Mouse (Mus musculus) frontal cortex, postnatal 10 days (tissue): Measurements from ENCODE around the gene Tnk1.
A peak's percentile ranks its signal among the peaks of the same experiment; 100 is the strongest.

Experiments
- DNase-seq, 2 experiments: peaks; one replicate each; pipeline ENCODE4 v3.0.0; 2022; ENCODE audit warnings: low spot score in 2 of 2, mixed read lengths in 1 of 2

Gene Tnk1

DNA sequence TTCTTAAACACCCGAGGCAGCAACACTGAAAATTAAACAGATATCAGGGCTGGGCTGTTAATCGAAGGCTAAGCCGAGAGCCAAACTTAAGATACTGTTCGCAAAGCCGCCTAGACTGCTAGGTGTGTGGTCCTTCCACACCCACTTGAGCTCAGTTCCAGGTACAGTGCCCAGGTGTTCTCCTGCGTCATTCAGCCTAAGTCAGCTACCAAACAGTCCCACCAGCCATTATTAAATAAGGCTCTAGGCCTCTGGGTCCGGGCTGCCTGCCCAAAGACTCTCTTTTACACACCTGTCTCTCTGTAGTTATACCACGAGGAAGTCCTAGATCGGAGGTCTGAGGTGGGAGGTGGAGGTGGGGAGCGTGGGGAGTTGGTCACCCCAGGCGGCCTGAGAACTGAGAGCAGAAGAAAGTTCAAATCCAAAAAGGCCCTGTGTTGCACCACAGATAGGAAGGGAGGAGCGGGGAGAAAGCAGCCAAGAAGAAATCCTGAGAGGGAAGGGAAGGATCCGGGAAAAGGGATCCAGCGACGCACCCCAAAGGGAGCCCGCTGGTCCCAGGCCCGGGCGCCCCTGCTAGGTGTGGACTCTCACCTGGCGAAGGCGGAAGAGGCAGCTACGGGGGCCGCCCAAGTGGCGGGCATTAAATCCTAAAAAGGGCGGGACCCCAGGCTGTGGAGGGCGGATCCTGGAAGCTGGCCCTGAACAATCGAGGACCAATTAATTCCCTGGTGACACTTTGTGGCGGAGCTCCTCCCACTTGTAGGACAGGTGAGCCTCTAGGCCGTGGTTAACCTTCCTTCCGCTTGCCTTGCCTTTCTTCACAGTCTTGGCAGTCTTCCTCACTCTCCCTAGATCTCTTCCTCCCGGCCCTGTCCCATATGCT lies at the start of gene Tnk1:
Gene Tnk1, minus strand, starts transcription at position 618 of the 886 bp plus-strand sequence.
- DNase-seq = no peak

DNA sequence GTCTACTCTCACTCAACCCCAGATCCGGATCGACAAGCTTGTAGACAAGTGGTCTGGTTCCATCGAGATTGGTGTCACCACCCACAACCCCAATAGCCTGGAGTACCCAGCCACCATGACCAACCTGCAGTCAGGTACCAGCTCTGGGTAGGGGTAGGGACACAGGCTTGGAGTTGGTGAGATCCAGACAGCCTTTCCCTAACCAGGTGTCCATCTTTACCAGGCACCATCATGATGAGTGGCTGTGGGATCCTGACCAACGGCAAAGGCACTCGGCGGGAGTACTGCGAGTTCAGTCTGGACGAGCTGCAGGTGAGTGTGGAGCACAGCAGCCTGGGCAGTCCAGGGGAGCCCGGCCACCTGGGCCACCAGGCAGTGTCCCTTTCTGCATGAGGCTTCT lies 45.8 kb upstream of the Tnk1 start:
- DNase-seq = no peak

DNA sequence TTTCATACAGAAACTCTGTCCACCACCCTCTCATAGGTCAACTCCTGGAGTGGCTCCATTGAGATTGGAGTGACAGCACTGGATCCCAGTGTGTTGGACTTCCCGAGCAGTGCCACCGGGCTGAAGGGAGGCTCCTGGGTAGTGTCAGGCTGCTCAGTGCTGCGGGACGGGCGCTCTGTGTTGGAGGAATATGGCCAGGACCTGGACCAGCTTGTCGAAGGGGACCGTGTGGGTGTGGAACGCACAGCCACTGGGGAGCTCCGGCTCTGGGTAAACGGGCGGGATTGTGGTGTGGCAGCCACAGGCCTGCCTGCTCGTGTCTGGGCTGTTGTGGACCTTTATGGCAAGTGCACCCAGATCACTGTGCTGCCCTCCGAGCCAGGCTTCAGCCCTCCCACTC lies 44.4 kb upstream of the Tnk1 start:
- DNase-seq = no peak

DNA sequence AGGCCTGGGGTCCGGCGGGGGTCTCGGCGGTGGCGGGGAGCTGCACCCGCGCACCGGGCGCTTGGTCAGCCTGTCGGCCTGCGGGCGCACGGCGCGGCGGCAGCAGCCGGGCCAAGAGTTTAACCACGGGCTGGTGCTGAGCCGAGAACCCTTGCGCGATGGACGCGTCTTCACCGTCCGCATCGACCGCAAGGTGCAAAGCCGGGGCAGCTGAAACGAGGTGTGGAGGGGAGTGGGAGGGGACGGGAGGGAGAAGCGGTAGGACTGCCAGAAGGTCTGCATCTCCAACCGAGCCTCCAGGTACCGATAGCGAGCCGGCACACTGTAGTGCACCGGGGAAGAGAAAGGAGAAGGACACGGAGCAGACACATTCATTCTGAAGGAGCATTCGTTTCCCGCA lies 43.5 kb upstream of the Tnk1 start:
- no peak for DNase-seq

DNA sequence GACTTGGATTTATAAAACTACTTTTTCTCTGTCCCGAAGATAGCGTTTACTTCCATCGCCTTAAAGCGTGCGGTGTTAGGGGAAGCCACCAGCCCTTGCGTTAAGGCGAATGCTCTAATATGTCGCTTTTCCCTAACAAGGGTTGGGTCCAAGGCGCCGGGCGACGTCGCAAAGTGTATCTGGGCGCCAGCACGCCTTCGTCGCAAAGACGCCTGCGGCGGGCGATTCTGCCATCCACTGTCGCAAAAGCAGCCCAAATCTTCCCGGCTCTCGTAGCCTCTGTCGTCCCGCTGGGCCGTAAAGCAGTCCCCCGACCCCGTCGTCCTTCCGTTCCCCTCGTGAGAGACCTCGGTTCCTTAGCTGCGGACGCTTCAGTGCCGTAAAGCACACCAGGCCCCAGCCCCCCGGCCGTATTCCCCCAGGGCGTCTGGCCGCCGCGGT lies 42.9 kb upstream of the Tnk1 start:
- DNase-seq = peak; percentile 97 to 98

DNA sequence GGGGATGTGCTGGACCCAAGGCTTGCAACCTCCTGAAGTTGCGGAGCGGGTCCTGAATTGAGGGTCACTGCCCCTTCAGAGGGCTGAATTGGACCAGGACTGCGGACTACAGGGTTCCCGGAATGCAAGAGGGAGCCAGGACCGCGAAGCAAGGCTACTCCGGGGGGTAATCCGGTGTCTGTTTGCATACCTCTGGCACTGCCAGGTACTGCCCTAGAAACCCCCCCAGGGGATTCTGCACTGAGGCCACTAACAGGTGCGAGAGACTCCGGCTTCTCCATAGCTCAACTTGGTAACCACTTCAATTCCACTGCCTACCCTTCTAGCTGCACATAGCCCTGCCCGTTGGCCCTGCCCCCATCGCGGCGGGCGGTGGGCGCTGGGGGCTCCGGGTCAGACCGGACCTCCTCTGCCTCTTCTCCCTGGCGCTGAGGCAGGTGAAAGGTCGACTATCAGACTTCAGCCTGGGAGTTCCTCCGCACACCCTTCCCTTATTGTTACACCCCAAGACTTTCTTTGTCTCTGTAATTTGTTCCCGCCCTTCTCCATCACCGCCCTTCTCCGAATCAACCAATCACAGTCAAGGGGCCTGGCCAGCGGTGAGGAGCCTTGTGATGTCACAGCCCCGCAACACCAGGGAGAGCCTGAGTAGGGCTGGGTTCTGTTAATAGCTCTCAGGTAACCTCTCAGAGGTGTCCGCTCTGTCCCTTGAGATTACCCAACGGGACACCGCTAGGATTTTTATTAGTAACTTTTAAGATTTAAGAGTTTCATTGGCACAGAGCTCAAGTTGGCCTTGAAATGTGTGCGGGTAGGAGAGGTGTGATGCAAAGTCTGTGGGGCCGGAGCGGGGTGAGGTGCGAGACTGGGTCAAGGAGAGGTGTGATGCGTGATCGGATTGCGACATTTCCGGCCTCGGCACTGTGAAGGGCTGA lies 42.2 kb upstream of the Tnk1 start, which contains the start of the genes 2810408A11Rik and Neurl4:
Gene 2810408A11Rik, minus strand, starts transcription at position 517 of the 935 bp plus-strand sequence.
Gene Neurl4, plus strand, starts transcription at position 602 of the 935 bp plus-strand sequence.
- peak; percentile 86 to 88 for DNase-seq

DNA sequence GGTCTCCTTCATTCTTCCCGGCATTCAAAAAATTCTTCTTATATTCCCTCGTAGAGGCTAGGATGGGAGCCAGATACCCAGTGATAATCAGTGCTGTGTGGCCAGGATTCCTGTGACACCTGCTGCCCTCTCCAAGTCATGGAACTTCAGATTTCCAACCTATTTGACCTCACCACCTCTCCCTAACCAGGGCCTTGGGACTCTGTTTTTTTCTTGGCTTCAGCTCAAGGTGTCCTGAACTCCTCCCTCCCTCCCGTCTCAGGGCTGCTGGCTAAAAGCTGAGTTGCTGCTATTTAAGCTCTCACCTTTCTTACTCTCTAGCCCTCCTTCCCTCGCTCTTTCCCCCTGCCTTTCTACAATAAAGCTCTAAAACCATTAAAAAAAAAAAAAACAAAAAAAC lies 41.3 kb upstream of the Tnk1 start:
- no peak for DNase-seq

DNA sequence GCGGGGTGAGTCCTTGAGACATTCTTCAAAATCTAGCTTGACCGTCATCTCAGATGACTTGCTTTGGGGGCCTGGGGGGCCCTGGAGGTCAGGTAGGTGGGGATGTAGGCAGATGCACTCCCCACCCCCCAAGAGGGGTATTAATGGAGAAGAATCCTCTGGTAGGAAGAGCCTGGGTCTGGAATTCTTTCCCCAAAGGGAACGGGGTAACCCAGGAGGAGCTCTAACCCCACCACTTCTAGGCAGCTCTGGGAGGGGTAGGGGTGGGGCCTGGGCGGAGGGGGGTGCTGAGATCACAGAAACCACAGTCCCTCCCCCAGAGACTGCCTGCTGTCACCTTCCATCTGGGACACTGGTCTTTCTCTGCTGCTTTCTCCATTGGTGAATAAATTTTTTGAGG lies 36.8 kb upstream of the Tnk1 start, which contains the start of gene Acap1:
Gene Acap1, minus strand, starts transcription at position 249 of the 400 bp plus-strand sequence.
- DNase-seq = no peak

DNA sequence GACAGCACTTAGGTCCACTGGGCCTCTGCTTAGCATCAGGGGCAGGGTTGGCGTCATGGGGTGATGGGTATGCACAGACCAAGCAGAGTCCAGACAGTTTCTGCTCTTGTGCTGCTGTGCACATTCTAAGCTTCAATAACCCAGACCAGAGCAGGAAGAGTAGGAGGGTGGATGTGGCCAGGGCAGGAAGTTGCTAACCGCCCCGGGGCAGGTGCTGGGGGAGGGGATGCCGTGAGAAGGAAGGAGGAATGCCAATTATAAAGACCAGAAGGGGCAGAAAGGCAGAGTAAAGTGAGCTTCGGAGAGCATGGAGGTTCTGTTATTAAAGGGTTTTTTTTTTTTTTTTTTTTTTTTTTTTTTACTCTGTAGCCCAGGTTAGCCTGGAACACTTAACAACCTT lies 36.1 kb upstream of the Tnk1 start:
- DNase-seq = no peak

DNA sequence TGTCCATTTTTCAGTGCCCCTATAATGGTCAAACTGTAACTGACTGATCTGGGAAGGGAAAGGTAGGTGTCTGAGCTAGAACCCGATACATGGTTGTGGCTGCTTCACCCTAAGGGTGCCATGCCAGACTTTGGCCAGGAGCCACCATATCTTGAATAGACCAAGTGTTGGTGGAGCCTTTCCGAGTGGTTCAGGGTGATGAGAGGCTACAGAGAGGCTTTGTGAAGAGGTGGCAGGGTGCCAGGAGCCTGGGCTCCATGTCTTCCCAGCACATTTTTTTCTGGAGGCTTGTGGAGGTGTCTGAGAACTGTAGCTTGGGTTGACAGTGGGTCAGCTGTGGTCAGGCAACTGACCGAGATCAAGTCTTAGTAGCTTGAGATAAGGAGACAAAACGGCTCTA lies 33.0 kb upstream of the Tnk1 start:
- DNase-seq = no peak

DNA sequence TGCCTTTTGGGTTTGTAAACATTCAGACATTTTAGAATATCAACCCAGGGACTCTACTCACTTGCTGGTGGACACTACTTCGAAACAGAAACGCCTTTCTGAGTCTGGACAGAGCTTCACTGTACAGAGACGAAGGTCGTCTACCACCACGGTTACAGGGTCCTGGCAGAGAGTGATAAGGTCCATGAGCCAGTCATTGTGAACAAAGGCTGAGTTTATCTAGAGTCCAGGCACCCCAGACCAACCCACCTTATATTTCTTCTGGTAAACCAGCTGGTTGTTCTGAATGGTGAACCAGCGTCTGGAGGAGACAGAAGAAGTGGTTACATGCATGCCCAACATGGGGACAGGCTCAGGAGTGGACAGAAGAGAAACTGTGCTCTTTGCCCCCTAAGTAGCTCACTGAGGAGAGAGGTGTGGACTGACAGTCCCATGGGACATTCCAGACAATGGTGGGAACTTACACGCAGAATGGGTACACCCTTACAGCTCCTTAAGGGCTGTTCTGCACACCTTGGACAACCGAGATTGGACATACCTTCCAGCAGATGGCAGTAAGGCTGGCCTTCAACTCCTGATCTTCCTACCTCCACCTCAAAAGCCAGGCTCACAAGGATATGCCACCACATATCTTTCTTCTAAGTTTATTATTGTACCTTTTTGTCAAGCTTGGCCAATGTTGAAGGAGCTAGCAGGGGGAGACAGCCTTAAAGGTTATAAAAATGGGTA lies 28.5 kb upstream of the Tnk1 start:
- DNase-seq = no peak

DNA sequence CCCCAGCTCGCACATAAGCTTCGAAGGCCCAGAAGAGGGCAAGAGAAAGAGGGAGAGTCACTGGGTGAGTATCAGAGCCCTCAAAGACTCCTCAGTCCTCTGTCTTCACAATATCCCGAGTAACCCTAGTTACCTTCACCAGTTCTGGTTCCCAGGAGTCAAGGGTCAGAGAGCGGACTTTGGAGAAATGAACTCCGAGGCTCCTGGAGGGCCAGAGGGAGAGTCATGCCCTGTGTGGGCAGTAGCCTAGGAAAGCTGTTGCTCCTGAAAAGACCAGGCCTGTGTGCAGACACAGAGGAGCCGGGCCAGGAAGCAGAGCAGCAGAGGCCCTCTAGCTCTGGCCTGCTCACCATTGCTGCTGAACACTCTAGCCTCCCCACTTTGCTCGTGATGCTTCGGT lies 26.1 kb upstream of the Tnk1 start:
- DNase-seq = no peak

DNA sequence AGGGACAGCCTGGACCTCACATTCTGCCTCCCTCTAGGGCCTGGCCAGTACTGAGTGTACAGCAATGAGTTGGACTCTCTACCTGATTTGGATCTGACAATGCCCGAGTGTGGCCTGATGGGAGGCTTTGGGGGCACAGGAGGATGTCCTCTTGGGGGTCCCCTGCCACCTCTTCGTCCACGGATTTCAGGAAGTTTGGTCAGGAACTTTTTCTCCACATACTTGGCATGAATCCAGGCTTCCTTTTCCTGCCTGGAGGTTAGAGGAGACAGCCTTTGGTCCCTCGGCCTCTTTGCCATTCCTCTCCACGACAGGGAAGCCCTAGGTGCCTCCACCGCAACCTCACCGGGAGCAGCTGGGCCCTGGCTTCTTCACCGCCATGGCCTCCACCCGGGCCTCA lies 25.7 kb upstream of the Tnk1 start:
- no peak for DNase-seq

DNA sequence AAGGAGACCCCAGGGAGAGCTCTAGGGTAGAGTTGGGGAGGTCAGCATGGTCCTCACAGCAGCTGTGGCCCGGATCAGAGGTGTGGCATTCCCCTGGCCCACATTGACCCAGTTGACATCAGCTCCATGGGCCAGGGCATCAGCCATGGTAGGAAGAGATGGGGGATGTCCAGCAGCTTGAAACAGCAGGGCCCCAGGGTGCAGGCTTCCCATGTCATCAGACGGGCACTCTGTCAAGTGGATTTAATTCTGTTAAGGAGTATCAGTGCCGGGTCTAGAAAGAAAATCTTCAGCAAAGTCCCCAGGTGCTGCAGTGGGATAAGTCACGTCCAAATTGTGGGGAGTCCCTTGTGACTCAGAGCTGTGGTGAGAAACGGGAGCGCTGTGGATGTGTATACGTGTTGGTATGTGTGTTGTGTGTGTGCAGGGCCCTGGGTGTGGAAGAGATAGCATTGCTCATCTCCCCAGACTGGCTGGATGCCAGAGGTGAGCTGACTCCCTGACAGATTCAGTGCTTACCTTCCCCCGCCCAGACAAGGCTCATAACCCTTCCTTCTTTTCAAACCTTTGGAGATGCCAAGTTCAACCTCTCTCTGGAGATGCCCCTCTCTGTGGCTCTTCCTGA lies 25.1 kb upstream of the Tnk1 start:
- no peak for DNase-seq

DNA sequence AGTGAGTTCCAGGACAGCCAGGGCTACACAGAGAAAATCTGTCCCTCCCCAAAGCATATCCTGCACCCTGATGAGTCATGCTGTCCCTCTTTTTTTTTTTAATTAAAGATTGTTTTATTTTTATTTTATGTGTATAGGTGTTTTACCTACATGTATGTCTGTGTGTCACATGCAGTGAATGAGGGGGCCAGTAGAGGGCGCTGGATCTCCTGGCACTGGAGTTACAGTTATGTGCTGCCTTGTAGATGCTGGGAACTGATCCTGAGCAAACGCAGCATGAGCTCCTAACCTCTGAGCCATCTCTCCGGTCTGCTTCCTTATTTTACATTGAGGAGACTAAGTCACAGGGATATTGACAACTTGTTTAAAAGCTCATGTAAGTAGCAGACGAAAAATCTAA lies 24.5 kb upstream of the Tnk1 start:
- no peak for DNase-seq

DNA sequence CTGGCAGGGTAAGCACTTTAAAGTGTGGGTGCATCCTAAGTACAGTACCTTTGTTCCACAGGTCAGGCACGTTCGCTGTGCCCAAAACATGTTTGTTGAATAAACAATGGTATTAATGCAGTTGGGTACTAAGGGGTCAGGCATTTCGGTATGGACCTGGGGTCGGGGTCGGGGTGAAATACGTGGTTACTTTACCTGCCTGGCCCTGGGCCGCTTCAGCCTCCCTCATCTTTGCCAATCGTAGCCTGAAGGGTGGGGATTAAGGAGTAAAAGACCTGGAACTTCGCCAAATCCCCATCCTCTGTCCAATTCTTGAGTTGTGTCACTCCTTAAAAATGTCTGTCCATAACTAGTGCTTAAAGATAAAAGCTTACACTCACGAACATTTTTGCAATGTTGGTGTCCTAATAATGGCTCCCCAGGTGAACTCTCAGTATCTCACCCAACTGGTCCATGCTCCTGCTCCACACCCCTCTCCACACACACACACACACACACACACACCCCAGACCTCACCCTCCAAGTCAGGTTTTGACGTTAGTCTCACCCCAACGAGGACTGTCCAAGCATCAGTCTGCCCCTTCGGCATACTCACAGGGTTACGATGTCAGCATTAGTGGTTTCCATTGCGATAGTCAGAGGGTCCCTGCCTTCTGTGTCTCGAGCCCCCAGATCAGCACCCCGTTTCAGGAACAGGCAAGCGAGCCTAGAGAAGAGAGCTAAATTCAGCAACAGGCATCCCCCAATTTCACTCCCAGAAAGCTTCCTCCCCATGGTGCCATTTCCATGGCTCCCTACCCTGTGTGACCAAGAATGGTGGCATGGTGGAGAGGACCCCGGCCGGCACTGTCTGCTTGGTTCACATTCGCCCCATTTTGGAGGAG lies 23.5 kb upstream of the Tnk1 start:
- DNase-seq = no peak

DNA sequence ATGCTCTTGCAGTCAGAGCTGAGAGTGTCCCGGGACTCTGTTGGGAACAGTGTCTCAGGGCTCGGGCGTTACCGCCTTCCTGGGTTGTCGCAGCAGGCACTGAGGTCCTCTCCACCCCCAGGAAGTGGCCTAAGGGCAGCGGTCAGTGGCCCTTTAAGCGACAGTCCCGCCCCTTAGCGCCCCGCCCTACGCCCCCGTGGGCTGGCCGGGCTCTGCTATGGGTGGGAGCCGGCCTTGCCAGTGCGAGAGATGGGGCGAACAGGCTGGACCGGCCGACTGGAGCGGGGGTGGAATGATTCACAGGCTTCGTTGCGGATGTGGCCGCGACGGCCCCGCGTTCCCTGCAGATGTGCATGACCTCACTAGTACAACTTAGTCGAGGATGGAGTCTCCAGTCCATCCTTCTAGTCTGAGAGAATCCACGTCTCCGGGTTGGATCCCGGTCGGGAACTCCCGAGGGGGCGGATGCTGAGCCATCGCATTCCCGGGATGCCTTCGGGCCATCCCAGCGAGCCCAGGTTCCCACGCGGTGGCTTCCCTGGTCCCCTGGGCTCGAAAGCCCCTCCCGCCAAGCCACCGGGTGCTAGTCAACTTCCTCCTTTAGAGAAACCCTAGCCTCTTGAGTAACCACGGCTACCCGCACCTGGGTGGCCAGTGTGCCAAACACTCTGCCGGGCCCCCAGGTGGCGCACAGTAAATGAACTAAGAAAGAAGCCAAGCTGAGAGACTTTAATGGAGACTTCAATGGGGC lies 22.5 kb upstream of the Tnk1 start, which contains the start of gene Kctd11:
Gene Kctd11, minus strand, starts transcription at position 554 of the 751 bp plus-strand sequence.
- DNase-seq = peak; percentile 62 to 68

DNA sequence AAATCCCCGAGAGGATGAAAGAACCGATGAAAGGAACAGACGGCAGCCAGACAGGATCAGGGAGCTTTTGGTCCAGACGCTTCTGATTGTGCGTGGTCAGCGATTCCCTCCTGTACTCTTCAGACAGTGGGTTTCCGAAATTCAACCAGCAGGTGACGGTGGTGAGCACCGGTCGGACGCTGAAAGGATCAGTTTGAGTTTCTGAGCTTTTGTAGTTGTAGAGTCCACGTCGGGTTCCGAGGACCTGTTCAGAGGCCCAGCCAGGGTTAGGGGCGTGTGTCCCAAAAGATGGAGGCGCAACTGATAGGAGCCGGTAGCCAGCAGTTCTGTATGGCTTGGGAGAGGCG lies 21.9 kb upstream of the Tnk1 start:
- DNase-seq = peak in 1 of 2 experiments; percentile 57

DNA sequence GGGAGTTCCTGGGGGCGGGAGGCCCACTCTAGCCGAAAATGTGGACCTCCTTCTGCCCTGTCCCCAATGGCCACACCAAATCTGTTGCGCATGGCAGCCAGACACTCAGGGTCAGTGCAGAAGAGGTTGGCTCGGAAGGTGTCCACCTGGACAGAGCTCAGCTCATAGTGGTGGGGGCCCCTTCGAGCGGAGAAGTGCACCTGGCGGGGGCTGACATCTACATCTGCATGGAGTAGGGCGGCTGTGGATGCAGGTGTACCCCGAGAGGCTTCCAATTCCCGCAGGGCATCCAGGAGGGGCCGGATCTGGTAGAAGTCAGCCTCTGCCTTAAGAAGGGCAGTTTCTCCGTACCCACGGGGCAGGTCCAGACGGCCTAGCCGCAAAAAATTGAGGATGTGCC lies 21.2 kb upstream of the Tnk1 start:
- DNase-seq = peak in 1 of 2 experiments; percentile 8
